Mouse (Mus musculus): ENCODE measurements around the gene Whrn. TPM values are rescaled to one million over a fixed set of nuclear protein-coding genes. Genes with fewer than 3 reads are reported as not detected.

Whrn gene
- polyA plus RNA-seq, 1 experiment from 2014 or later: 14.8 TPM

DNA sequence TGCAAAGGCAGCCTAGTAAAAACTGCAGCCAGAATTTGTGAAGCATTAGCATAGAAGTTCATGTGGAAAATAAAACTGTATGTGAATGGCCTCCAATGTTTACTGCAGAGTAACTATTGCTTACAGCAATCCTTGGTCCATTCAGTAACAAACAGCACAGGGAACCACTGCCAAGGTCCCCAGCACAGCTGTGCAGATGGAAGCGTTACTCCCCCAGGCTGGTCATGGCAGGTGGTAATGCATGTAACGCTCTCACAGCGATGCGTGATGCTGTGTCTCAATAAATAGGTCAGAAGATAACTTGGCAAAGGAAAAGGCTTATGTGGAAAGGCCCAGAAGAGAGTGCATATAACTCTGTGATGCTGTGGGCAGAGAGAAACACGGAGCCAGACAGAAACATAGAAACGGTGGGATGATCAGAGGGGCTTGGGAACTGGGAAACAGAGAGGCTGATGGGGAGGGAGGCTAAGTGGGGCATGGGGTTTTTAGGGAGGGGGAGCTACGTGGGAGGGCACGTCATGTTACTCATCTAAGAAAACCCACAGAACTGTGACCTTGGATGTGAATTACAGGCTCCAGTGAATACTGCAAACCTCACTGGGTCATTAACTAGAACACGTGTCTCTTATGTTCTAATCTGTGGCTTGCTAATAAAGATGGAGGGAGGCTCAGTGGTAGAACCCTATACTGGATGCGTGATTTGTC, 51.3 kb downstream of the Whrn start:
- ATAC-seq (ENCODE audit: insufficient number of reproducible peaks, insufficient read depth, low FRiP score, low TSS enrichment, low read depth): no peak
- 82% methylated on average over 10 of the region's 10 CpGs for WGBS
- H3K9ac ChIP-seq (replicated peaks): no peak overlapping the region
- no peaks in the 10 kb centered on the region for H3K27me3 ChIP-seq
- no peak overlapping the region for H3K4me2 ChIP-seq
- peaks cover 20% of the 10 kb centered on the region for H3K36me3 ChIP-seq
- no peak overlapping the region for H3K27ac ChIP-seq
- H3K9me3 ChIP-seq: peaks cover 18% of the 10 kb centered on the region
- peaks cover 22% of the 10 kb centered on the region for H3K4me1 ChIP-seq (replicated peaks)
- no peak overlapping the region for H3K4me3 ChIP-seq (replicated peaks)

DNA sequence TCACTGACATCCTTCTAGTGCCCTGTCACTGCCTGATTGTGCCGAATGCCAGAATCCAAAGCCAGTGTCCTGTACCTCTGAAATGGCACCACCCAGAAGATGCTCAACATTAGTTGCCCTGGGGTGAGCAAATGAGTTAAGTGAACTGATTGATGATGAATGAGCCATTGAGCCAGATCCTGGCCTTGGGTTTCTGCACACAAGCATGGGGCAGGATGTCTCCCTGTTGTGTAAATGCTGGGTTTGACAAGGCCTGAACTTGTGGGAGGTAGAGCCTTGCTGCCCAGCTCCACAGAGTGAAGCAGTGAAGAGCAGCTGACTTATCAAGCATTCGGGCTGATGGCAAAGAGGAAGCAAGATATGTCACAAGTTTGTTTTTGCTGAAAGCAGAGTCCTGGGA, 52.7 kb downstream of the Whrn start:
- Histone ChIP-seq H3K27ac (no peak overlapping the region), H3K9me3 (peaks cover 14% of the 10 kb centered on the region), H3K27me3 (no peaks in the 10 kb centered on the region), H3K4me2 (no peak overlapping the region), H3K4me3 (replicated peaks) (no peak overlapping the region), H3K36me3 (peaks cover 16% of the 10 kb centered on the region; the same call in 1 of the 2 replicates), H3K4me1 (replicated peaks) (peaks cover 26% of the 10 kb centered on the region), H3K9ac (replicated peaks) (no peak overlapping the region)
- WGBS: 95% methylated on average over 2 of the region's 2 CpGs
- no peak for ATAC-seq (ENCODE audit: insufficient number of reproducible peaks, insufficient read depth, low FRiP score, low TSS enrichment, low read depth)

DNA sequence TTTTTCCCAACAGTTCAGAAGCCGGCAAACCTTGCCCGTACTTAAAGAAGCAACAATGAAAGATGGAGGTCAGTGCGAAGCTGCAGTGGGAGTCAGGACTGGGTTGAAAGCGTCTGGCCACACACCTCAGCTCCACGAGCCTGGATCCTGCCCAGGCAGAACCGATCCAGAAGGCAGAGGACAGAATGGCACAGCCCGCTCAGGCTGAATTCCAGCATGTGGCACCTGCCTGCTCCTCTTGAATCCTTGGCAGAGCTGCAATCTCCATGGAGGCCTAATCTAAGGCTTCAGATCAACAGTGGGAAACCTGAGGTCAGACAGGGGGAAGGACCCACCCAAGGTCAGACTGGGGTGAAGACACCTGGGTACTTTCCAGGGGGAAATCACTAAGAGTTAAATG, 54.2 kb downstream of the Whrn start:
- Histone ChIP-seq H3K4me1 (replicated peaks) (peaks cover 41% of the 10 kb centered on the region), H3K27me3 (no peaks in the 10 kb centered on the region), H3K27ac (0 out of 2 replicates have a peak overlapping the region, but pooled peaks have one; percentile 18), H3K4me3 (replicated peaks) (no peak overlapping the region), H3K9me3 (peaks cover 13% of the 10 kb centered on the region), H3K9ac (replicated peaks) (no peak overlapping the region), H3K4me2 (no peak overlapping the region), H3K36me3 (peaks cover 13% of the 10 kb centered on the region; the same call in 1 of the 2 replicates)
- no peak for ATAC-seq (ENCODE audit: insufficient number of reproducible peaks, insufficient read depth, low FRiP score, low TSS enrichment, low read depth)
- WGBS: 75% methylated on average over 7 of the region's 7 CpGs

DNA sequence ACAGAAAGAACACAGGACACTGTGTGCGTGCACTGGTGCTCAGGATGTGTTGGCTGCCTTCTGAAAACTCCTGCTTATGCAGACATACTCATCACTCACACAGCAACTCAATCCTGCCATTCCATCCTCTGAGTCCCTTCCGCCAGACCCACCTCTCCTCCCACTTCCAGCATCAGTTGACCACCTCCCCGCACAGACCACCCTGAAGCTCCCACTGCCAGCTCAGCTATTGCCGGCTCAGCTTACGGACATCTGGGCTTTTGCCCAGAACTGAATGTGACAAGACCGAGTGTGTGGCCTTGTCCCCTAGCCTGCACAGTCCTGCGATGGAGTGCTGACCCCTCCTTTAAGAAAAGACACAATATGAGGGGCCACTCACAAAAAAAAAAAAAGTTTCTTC, 55.5 kb downstream of the Whrn start:
- Histone ChIP-seq H3K36me3 (peaks cover 4% of the 10 kb centered on the region; the same call in 1 of the 2 replicates), H3K4me1 (replicated peaks) (peaks cover 52% of the 10 kb centered on the region), H3K4me3 (replicated peaks) (no peak overlapping the region), H3K4me2 (no peak overlapping the region), H3K27me3 (no peaks in the 10 kb centered on the region), H3K9ac (replicated peaks) (no peak overlapping the region), H3K9me3 (peaks cover 7% of the 10 kb centered on the region; the same call in 1 of the 2 replicates), H3K27ac (peak overlapping the region; percentile 78)
- no peak for ATAC-seq (ENCODE audit: insufficient number of reproducible peaks, insufficient read depth, low FRiP score, low TSS enrichment, low read depth)
- 34% methylated on average over 7 of the region's 7 CpGs for WGBS

DNA sequence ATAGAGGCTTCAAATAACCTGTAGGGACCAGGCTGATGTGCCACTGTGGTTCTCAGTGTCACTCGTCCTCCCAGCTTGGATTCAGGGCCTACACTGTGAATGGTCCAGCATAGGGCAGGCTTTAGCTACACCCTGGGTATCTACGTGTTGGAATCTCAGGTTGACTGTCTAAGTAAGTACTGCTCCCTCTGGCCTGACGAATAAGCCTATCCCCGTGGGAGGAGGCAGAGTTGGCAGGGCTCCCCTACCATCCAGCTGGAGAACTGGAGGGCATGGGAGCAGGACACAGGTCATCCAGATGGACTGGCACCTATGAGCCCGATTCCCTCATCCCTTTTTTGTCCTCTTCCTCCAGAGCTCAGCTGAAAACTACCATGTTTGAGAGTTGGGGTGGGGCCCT, 57.8 kb downstream of the Whrn start:
- Histone ChIP-seq H3K9me3 (peaks cover 6% of the 10 kb centered on the region; the same call in 1 of the 2 replicates), H3K4me1 (replicated peaks) (peaks cover 52% of the 10 kb centered on the region)
- peak; percentile 33 for ATAC-seq (ENCODE audit: insufficient number of reproducible peaks, insufficient read depth, low FRiP score, low TSS enrichment, low read depth)

DNA sequence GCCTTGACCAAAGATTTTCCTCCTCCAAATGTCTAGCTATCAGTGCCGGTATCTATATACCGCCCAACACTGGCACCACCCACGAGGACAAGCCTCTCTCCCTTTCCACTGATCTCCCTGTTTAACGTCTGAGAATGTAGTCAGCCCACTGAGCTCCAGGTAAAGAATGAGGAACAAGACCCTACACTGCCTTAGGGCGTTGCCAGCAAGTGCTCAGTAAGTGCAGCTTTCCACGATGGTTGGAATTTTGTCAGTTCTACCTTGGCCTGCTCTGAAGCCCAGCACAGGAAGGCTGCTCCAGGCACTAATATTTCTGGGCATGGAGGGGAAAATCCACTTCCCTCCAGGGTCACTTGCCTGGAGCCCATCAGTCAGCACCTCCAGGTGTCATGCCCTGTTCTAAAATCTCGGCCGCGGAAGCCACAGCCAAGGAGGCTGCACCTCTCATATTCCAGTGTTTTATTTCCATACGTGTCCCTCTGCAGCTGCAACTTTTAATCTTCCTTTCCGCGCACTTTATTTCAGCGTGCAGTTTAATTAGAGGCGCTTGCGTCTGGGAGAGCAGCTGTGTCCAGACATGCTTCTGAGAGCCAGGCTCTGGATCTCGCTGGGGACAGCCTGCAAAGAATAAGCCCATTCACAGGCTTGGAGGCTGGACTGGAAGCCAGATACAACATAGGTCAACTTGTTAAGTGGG, 58.5 kb downstream of the Whrn start:
- 34% methylated on average over 16 of the region's 16 CpGs for WGBS
- peaks cover 25% of the 10 kb centered on the region for H3K36me3 ChIP-seq
- no peaks in the 10 kb centered on the region for H3K9me3 ChIP-seq
- no peaks in the 10 kb centered on the region for H3K27me3 ChIP-seq
- H3K4me2 ChIP-seq: 0 out of 2 replicates have a peak overlapping the region, but pooled peaks have one; percentile 19
- peaks cover 52% of the 10 kb centered on the region for H3K4me1 ChIP-seq (replicated peaks)
- H3K27ac ChIP-seq: peak overlapping the region; percentile 94
- H3K9ac ChIP-seq (replicated peaks): 0 out of 2 replicates have a peak overlapping the region, but pooled peaks have one; percentile 5
- no peak overlapping the region for H3K4me3 ChIP-seq (replicated peaks)
- ATAC-seq (ENCODE audit: insufficient number of reproducible peaks, insufficient read depth, low FRiP score, low TSS enrichment, low read depth): peak; percentile 69

More for the DNA sequence above, 57.8 kb downstream of the Whrn start:
- WGBS: 69% methylated on average over 5 of the region's 5 CpGs
- Histone ChIP-seq H3K27me3 (no peaks in the 10 kb centered on the region), H3K9ac (replicated peaks) (no peak overlapping the region), H3K27ac (peak overlapping the region; percentile 94), H3K36me3 (peaks cover 19% of the 10 kb centered on the region), H3K4me2 (no peak overlapping the region), H3K4me3 (replicated peaks) (no peak overlapping the region)

DNA sequence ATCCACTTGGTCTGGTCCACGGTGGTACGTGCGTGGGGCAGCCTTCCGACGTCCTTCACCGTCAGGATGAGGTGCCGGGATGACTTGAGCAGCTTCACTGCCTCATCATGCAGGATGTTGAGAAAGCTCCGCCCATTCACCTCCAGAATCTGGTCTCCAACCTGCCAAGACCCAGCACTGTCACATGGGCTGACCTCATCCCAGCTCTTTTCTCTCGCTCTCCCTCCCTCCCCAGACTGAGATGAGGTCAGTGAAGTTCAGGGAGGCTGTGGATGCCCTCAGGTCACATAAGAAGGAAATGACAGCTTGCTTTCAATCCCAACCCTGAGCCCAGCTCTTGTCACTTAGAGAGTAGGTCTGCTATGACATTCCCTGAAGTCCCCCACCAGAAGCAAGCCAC, 60.4 kb downstream of the Whrn start:
- Histone ChIP-seq H3K9ac (replicated peaks) (no peak overlapping the region), H3K4me1 (replicated peaks) (peaks cover 43% of the 10 kb centered on the region), H3K4me3 (replicated peaks) (no peak overlapping the region), H3K4me2 (no peak overlapping the region), H3K36me3 (peaks cover 38% of the 10 kb centered on the region), H3K27me3 (no peaks in the 10 kb centered on the region), H3K27ac (no peak overlapping the region), H3K9me3 (no peaks in the 10 kb centered on the region)
- no peak for ATAC-seq (ENCODE audit: insufficient number of reproducible peaks, insufficient read depth, low FRiP score, low TSS enrichment, low read depth)
- 81% methylated on average over 9 of the region's 9 CpGs for WGBS

DNA sequence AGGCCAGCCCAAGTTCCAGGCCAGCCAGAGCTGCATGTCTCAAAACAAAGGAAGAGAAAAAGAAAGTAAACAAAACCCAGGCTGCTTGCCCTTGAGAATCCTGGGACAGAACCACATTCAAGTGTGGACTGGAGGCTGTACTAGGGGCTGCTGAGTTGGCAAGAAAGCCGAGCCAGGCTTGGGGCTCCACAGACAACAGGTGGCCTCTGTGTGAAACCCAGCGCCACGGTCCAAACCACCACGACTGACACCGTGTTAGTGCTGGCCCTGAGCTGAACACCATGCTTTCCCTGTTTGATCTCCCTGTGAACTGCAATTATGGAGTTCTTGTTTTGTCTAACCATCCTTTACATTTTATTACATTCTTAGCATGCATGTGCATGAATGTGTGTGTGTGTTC, 64.7 kb downstream of the Whrn start:
- Histone ChIP-seq H3K27ac (0 out of 2 replicates have a peak overlapping the region, but pooled peaks have one; percentile 13), H3K27me3 (no peaks in the 10 kb centered on the region), H3K36me3 (peaks cover 44% of the 10 kb centered on the region), H3K4me2 (no peak overlapping the region), H3K9me3 (no peaks in the 10 kb centered on the region), H3K9ac (replicated peaks) (no peak overlapping the region), H3K4me1 (replicated peaks) (peaks cover 19% of the 10 kb centered on the region), H3K4me3 (replicated peaks) (no peak overlapping the region)
- no peak for ATAC-seq (ENCODE audit: insufficient number of reproducible peaks, insufficient read depth, low FRiP score, low TSS enrichment, low read depth)
- 79% methylated on average over 5 of the region's 5 CpGs for WGBS

DNA sequence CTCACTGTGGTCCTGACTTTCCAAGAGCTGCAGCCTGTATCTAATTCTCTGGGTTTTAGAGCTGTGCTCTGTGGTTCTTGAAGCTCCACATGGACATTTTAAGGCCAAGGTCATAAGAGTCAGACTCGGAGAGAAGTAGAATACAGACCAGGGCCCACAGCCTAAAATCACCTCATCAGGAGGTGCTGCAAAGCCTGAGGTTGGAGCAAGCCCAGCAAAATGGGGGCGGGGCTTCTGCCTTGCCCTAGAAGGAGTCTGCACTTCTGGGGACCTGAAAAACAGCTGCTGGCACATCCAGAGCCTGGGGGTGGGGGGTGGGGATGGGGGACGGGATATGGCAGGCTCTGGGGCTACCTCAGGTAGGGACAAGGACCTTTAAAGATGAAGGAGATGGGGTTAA, 65.4 kb downstream of the Whrn start:
- H3K9me3 ChIP-seq: no peaks in the 10 kb centered on the region
- H3K27me3 ChIP-seq: no peaks in the 10 kb centered on the region
- no peak overlapping the region for H3K27ac ChIP-seq
- no peak for ATAC-seq (ENCODE audit: insufficient number of reproducible peaks, insufficient read depth, low FRiP score, low TSS enrichment, low read depth)
- 34% methylated on average over 3 of the region's 3 CpGs for WGBS
- no peak overlapping the region for H3K4me3 ChIP-seq (replicated peaks)
- H3K36me3 ChIP-seq: peaks cover 44% of the 10 kb centered on the region
- H3K4me1 ChIP-seq (replicated peaks): peaks cover 14% of the 10 kb centered on the region
- no peak overlapping the region; the same call in 1 of the 2 replicates for H3K9ac ChIP-seq (replicated peaks)
- H3K4me2 ChIP-seq: no peak overlapping the region

DNA sequence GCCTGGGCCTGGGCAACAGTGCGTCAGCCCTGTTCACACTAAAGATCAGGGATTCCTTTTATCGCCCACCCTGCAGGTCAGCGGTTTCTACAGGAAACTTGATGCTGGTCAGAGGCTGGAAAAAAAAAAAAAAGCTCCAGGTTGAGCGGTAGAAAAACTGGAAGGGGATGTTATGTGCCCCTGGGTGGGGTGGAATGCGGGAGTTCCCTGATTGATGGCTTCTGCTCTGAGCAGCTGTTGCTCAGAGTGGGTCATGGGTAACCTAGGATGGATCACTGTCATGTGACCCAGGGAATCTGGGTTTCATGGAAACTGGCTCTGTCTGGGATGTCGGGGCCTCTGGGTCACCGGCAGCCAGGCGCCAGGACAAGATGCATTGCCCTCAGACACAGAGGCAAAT, 69.5 kb downstream of the Whrn start:
- Histone ChIP-seq H3K4me1 (replicated peaks) (peaks cover 23% of the 10 kb centered on the region), H3K27ac (no peak overlapping the region), H3K27me3 (no peaks in the 10 kb centered on the region), H3K9ac (replicated peaks) (no peak overlapping the region), H3K4me2 (no peak overlapping the region), H3K36me3 (peaks cover 22% of the 10 kb centered on the region; the same call in 1 of the 2 replicates), H3K4me3 (replicated peaks) (no peak overlapping the region), H3K9me3 (no peaks in the 10 kb centered on the region)
- 49% methylated on average over 8 of the region's 8 CpGs for WGBS
- ATAC-seq (ENCODE audit: insufficient number of reproducible peaks, insufficient read depth, low FRiP score, low TSS enrichment, low read depth): no peak

DNA sequence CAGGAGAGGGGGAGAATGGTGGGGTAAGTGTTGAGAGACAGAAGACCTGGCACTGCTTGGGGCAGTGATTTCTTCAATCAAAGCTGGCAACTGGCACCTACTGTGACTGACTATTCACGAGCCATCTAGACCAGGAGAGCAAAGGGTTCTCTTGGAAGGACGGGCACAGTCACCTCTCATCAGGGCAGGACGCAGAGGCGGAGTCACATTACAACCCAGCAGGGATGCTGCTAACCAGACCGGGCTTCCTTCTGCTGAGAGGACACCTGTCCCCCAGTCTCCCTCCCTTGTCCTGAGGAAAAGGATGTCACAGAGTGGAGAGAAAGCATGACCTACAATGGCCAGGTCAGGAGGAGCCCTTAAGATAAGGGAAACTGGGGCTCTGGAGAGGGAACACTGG, 72.0 kb downstream of the Whrn start:
- H3K4me3 ChIP-seq (replicated peaks): no peak overlapping the region
- no peak for ATAC-seq (ENCODE audit: insufficient number of reproducible peaks, insufficient read depth, low FRiP score, low TSS enrichment, low read depth)
- no peak overlapping the region for H3K9ac ChIP-seq (replicated peaks)
- 22% methylated on average over 5 of the region's 5 CpGs for WGBS
- H3K27ac ChIP-seq: no peak overlapping the region
- H3K27me3 ChIP-seq: no peaks in the 10 kb centered on the region
- H3K9me3 ChIP-seq: no peaks in the 10 kb centered on the region
- H3K4me1 ChIP-seq (replicated peaks): peaks cover 19% of the 10 kb centered on the region
- H3K36me3 ChIP-seq: peaks cover 18% of the 10 kb centered on the region; the same call in 1 of the 2 replicates
- H3K4me2 ChIP-seq: no peak overlapping the region
